Mouse (Mus musculus): Measurements from ENCODE around the gene Suclg2.

Gene Suclg2

DNA sequence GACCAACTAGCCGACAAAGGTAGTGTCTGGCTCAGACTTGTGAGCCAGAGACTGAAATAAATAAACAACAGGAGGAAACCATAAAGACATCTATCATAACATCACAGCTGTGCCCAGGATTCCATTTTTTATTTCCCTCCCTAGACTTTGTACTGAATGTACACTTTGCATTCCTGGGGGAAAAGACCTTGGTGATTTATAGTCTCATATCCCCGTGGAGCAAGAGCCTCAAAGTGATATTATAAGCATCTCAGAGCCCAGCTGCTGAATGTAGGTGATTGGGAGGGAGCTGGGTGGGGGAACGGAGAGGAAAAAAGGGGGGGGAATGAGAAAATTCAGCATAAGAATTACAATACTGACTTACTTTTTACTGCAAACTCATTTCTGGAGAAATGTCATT, 259.2 kb downstream of the Suclg2 start:
- DNase-seq (ENCODE audit: low spot score) = no peak

- DNase-seq (ENCODE audit: low spot score) = no peak
Measured at GRCm38 (mm10) chr6:95446151-95446550, 272.4 kb downstream of the Suclg2 start.

GRCm38 (mm10) chr6:95445036-95445435, 273.6 kb downstream of the Suclg2 start:
- DNase-seq (ENCODE audit: low spot score) = peak; percentile 36
